Mouse (Mus musculus) liver, embryonic 14.5 days (tissue): Measurements from ENCODE around the gene Dixdc1. TPM values are rescaled to one million over a fixed set of nuclear protein-coding genes. Genes with fewer than 3 reads are reported as not detected.

Source experiments
- ATAC-seq: fragments of 200-750 bp; cut with Nextera tagmentation; 2 replicates; pipeline ENCODE4 v1.8.0; 2017; ENCODE audit warnings: moderate number of reproducible peaks, mild to moderate bottlenecking, moderate library complexity; ENCODE audit not compliant: insufficient read depth
- DNase-seq, 3 experiments: peaks; one replicate each; pipeline ENCODE4 v3.0.0-alpha.2; 2012 to 2013; ENCODE audit warnings: low read depth in 3 of 3, low spot score in 3 of 3
- H3K27ac ChIP-seq: fragments of 300-500 bp; sonication (generic); 2 replicates; pipeline ENCODE4 v1.5.1; 2014; ENCODE audit warnings: moderate library complexity, mild to moderate bottlenecking, control low read depth, inconsistent platforms
- H3K27me3 ChIP-seq: fragments of 300-500 bp; sonication (generic); 2 replicates; pipeline ENCODE4 v1.6.1; 2014; ENCODE audit warnings: mild to moderate bottlenecking, low read length, moderate library complexity; ENCODE audit not compliant: control insufficient read depth, insufficient read depth
- H3K36me3 ChIP-seq: fragments of 300-500 bp; sonication (generic); replicated peaks from 2 replicates; pipeline ENCODE4 v1.6.1; 2014; ENCODE audit warnings: low read depth; ENCODE audit not compliant: control insufficient read depth, insufficient read depth
- H3K4me1 ChIP-seq, 2 experiments: fragments of 200-500 bp in 1 of 2; fragments of 300-500 bp in 1 of 2; sonication (generic) in 1 of 2; replicated peaks; 2 replicates each; pipeline ENCODE4 v1.6.1; 2012 to 2014; ENCODE audit warnings: antibody characterized with exemption in 1 of 2, inconsistent platforms in 1 of 2, low read length in 1 of 2; ENCODE audit not compliant: control insufficient read depth in 2 of 2, insufficient read depth in 2 of 2
- H3K4me2 ChIP-seq: fragments of 300-500 bp; sonication (generic); 2 replicates; pipeline ENCODE4 v1.6.1; 2014; ENCODE audit warnings: low read depth, mild to moderate bottlenecking, control low read depth, moderate library complexity
- H3K4me3 ChIP-seq, 2 experiments: fragments of 200-500 bp in 1 of 2; fragments of 300-500 bp in 1 of 2; sonication (generic) in 1 of 2; 2 replicates each; pipeline ENCODE4 v1.5.1; 2012 to 2014; ENCODE audit warnings: low read depth in 2 of 2, low read length in 2 of 2, mild to moderate bottlenecking in 2 of 2, control low read depth in 1 of 2, inconsistent platforms in 1 of 2, moderate library complexity in 1 of 2; ENCODE audit not compliant: insufficient read depth in 1 of 2
- H3K9ac ChIP-seq: fragments of 300-500 bp; sonication (generic); replicated peaks from 2 replicates; pipeline ENCODE4 v1.6.1; 2014; ENCODE audit warnings: mild to moderate bottlenecking, control low read depth, moderate library complexity
- H3K9me3 ChIP-seq: fragments of 300-500 bp; sonication (generic); 2 replicates; pipeline ENCODE4 v1.6.1; 2016; ENCODE audit warnings: low read length, mixed read lengths; ENCODE audit not compliant: control insufficient read depth
- CTCF ChIP-seq: IDR thresholded peaks from 2 replicates; pipeline ENCODE4 v1.5.1; 2016; ENCODE audit warnings: antibody characterized with exemption, low read depth, control low read depth
- EP300 ChIP-seq: IDR thresholded peaks from 2 replicates; pipeline ENCODE4 v1.6.1; 2016; ENCODE audit warnings: antibody characterized with exemption, low read depth
- WGBS: fragments of 180-500 bp; shearing (Covaris S2); extraction: QIAGEN DNeasy Blood & Tissue Kit; methylation state at CpG from one replicate; pipeline ENCODE4 v1.1.7; 2014; ENCODE audit not compliant: insufficient replicate concordance; 5-methylcytosine and 5-hydroxymethylcytosine counted together
- polyA plus RNA-seq, 2 experiments: library from polyadenylated mRNA; depleted of rRNA in 1 of 2; stranded (reverse) in 1 of 2; unstranded in 1 of 2; fragments of >200 nt; fragmentation: Nextera tagmentation in 1 of 2; extraction: Ambion mirVana in 1 of 2; gene quantifications; 2 replicates each; pipeline versions ENCODE4 v1.2.1 to v1.2.3; 2012 to 2014

Dixdc1 gene
- polyA plus RNA-seq, 2 experiments = 0.56 to 0.84 TPM

DNA sequence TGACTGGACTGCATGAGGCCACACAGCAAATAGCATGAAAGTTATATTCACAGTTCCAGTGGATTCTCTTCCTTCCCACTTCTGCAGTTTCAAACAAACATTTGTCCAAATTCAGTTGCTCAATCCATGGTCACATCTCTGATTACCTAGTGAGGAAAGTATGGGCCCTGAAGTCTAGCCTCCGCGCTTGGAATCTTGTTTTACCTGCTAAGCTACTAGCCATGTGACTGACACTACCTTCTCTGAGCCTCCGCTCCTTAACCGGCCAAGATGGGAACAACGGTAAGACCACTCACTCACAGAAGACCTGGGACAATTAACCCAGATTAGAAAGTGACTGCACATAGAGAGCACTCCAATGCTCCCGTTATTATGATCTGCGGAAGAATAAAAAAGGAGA lies 6.5 kb upstream of the Dixdc1 start:
- Histone ChIP-seq H3K9ac (peak overlapping the region; percentile 40), H3K9me3 (no peaks in the 10 kb centered on the region), H3K36me3 (no peaks in the 10 kb centered on the region), H3K4me3 (peak overlapping the region; percentile 39 to 57), H3K4me1 (no peaks in the 10 kb centered on the region), H3K4me2 (peak overlapping the region; percentile 35), H3K27me3 (no peaks in the 10 kb centered on the region; the same call in 1 of the 2 replicates), H3K27ac (no peak overlapping the region)
- ATAC-seq (no peak), DNase-seq (no peak)
- TF ChIP-seq CTCF (no peak), EP300 (no peak)
- 30% methylated on average over 7 of the region's 7 CpGs for WGBS

DNA sequence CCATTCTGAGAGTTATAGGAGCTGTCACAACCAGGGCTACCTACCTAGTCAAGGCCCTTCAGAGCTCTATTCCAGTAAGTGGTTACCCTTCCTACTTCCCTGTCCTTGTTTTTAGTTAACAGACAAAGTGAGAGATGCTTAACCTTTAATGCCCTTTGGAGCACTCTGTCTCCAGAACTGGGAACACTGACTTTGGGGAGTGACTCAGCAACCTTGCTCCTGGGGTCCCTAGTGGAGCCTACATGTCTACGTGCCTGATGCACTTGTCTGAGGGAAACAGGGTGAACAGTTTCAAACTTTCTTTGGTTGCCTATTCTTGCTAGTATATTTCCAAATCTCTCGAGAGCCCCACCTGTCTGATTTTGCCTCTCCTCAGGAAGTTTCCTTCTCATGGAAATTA lies 3.4 kb upstream of the Dixdc1 start:
- H3K27me3 ChIP-seq = no peaks in the 10 kb centered on the region; the same call in 1 of the 2 replicates
- 45% methylated on average over 2 of the region's 2 CpGs for WGBS
- no peak overlapping the region for H3K27ac ChIP-seq
- no peak for DNase-seq
- no peak for ATAC-seq
- no peak overlapping the region for H3K4me3 ChIP-seq
- H3K4me1 ChIP-seq = peaks cover 4 to 5% of the 10 kb centered on the region in 2 experiments; a peak in 1 of 4 replicates
- no peak overlapping the region for H3K9ac ChIP-seq
- no peaks in the 10 kb centered on the region for H3K9me3 ChIP-seq
- H3K36me3 ChIP-seq = no peaks in the 10 kb centered on the region
- no peak overlapping the region for H3K4me2 ChIP-seq
- TF ChIP-seq CTCF (no peak), EP300 (no peak)

DNA sequence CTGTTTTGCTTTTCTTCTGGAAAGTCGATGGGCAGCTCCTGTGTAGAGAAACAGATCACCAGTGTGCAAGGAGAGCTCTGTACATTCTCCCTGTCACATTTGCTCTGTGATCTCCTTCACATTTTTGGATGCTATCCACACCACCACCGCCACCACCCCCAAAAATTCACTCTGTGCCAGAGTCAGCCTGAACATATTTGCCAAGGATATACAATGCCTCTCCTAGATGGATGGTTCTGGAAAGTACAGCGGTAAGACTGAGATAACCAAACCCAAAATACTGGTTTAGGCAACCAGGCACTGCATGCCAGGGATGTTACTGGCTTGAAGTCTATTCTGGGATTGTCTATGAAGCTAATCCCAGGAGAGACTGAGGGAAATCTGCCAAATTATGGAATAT lies 2.9 kb upstream of the Dixdc1 start:
- peaks cover 4 to 5% of the 10 kb centered on the region in 2 experiments; a peak in 1 of 4 replicates for H3K4me1 ChIP-seq
- no peaks in the 10 kb centered on the region for H3K9me3 ChIP-seq
- H3K27ac ChIP-seq = no peak overlapping the region
- no peak for TF ChIP-seq CTCF
- no peak for TF ChIP-seq EP300
- 59% methylated on average over 3 of the region's 3 CpGs for WGBS
- no peaks in the 10 kb centered on the region; the same call in 1 of the 2 replicates for H3K27me3 ChIP-seq
- H3K36me3 ChIP-seq = no peaks in the 10 kb centered on the region
- ATAC-seq (no peak), DNase-seq (no peak)
- H3K9ac ChIP-seq = no peak overlapping the region
- H3K4me3 ChIP-seq = no peak overlapping the region
- no peak overlapping the region for H3K4me2 ChIP-seq

GRCm38 (mm10) chr9:50740867-50741784 lies 1.8 kb upstream of the Dixdc1 start:
- H3K4me2 ChIP-seq = no peak overlapping the region
- H3K27me3 ChIP-seq = no peaks in the 10 kb centered on the region; the same call in 1 of the 2 replicates
- no peaks in the 10 kb centered on the region for H3K36me3 ChIP-seq
- no peak for DNase-seq
- ATAC-seq = no peak
- no peak overlapping the region for H3K27ac ChIP-seq
- H3K4me1 ChIP-seq = peaks cover 4 to 5% of the 10 kb centered on the region in 2 experiments; a peak in 1 of 4 replicates
- TF ChIP-seq EP300 (no peak), CTCF (no peak)
- H3K9me3 ChIP-seq = no peaks in the 10 kb centered on the region
- no peak overlapping the region for H3K9ac ChIP-seq
- no peak overlapping the region for H3K4me3 ChIP-seq
- WGBS = 71% methylated on average over 14 of the region's 14 CpGs

- ATAC-seq = no peak
- Histone ChIP-seq H3K4me2 (no peak overlapping the region), H3K36me3 (no peaks in the 10 kb centered on the region), H3K27me3 (no peaks in the 10 kb centered on the region), H3K27ac (no peak overlapping the region), H3K9me3 (no peaks in the 10 kb centered on the region), H3K4me3 (no peak overlapping the region), H3K9ac (no peak overlapping the region), H3K4me1 (peaks cover 4 to 5% of the 10 kb centered on the region in 2 experiments; a peak in 1 of 4 replicates)
- TF ChIP-seq EP300 (no peak), CTCF (peak; percentile 80)
- DNase-seq = peak in 2 of 3 experiments; percentile 16 to 18
- WGBS = 1% methylated on average over 9 of the region's 9 CpGs
These were observed 4.3 kb downstream of the Dixdc1 start for GRCm38 (mm10) chr9:50734989-50735388.
